Comparison of ENCODE assay signal across 22 mouse cellular contexts in genomic region chr1:192392232-192392631, GRCm38 (mm10).
DNase-seq lines count a peak whose midpoint lies in the region; ATAC-seq and TF ChIP-seq lines count a peak whose summit lies in the region.
"Had no signal": no experiment of that assay in that cellular context is flagged by ENCODE, and none has a peak within 500 bp of the region (broad histone marks: within the 10 kb centered on the region; RNA-seq: fewer than 3 reads in every experiment).

No protein-coding gene starts in this region.

- no peaks in the 10 kb centered on the region for H3K36me3 ChIP-seq in heart, embryonic 10.5 days
- no peaks in the 10 kb centered on the region for H3K36me3 ChIP-seq in liver, adult 2 months (ENCODE audit: control insufficient read depth, insufficient read depth, low read length)
- H3K36me3 ChIP-seq in liver, embryonic 11.5 days (ENCODE audit: control insufficient read depth, insufficient read depth, low read length) = no peaks in the 10 kb centered on the region
- H3K36me3 ChIP-seq in stomach, embryonic 16.5 days (ENCODE audit: control insufficient read depth, insufficient read depth, low read length) = no peaks in the 10 kb centered on the region
- H3K36me3 ChIP-seq in stomach, postnatal 0 days (ENCODE audit: control insufficient read depth, insufficient read depth, low read length) = no peaks in the 10 kb centered on the region
- H3K36me3 ChIP-seq: embryonic facial prominence, embryonic 10.5 days; embryonic facial prominence, embryonic 12.5 days; G1E had no signal

- TF ChIP-seq CTCF in liver, adult 2 months (IDR thresholded peaks at IDR 0.05; ENCODE audit: low read depth, low read length) = no peak
- no peak for TF ChIP-seq CTCF in stomach, postnatal 0 days (IDR thresholded peaks at IDR 0.05; ENCODE audit: low read depth)

- no peak for TF ChIP-seq POLR2A in liver, adult 2 months (IDR thresholded peaks at IDR 0.05; ENCODE audit: extremely low read depth, insufficient read depth, low read length)

- no peaks in the 10 kb centered on the region for H3K27me3 ChIP-seq in heart, embryonic 10.5 days (ENCODE audit: insufficient read depth, poor library complexity, severe bottlenecking)
- peaks cover 10% of the 10 kb centered on the region; the same call in 1 of the 2 replicates for H3K27me3 ChIP-seq in liver, adult 2 months (ENCODE audit: control insufficient read depth, insufficient read depth, low read length)
- peaks cover 3% of the 10 kb centered on the region; the same call in 1 of the 2 replicates for H3K27me3 ChIP-seq in liver, embryonic 11.5 days (replicated peaks; ENCODE audit: control insufficient read depth, insufficient read depth, low read length)
- no peaks in the 10 kb centered on the region for H3K27me3 ChIP-seq in stomach, embryonic 16.5 days (ENCODE audit: control insufficient read depth, insufficient read depth, low read length)
- H3K27me3 ChIP-seq in stomach, postnatal 0 days (ENCODE audit: control insufficient read depth, insufficient read depth, low read length) = no peaks in the 10 kb centered on the region
- H3K27me3 ChIP-seq: embryonic facial prominence, embryonic 12.5 days; forebrain, embryonic 13.5 days; Patski had no signal

- H3K9me3 ChIP-seq in heart, embryonic 10.5 days = no peaks in the 10 kb centered on the region
- H3K9me3 ChIP-seq in liver, embryonic 11.5 days (ENCODE audit: control insufficient read depth, low read length) = no peaks in the 10 kb centered on the region
- no peaks in the 10 kb centered on the region for H3K9me3 ChIP-seq in stomach, embryonic 16.5 days (replicated peaks; ENCODE audit: control insufficient read depth, low read length)
- H3K9me3 ChIP-seq in stomach, postnatal 0 days (ENCODE audit: control insufficient read depth, low read length) = no peaks in the 10 kb centered on the region
- H3K9me3 ChIP-seq: embryonic facial prominence, embryonic 10.5 days; embryonic facial prominence, embryonic 12.5 days; forebrain, embryonic 13.5 days had no signal

- WGBS in heart, embryonic 10.5 days = 82% methylated on average over 2 of the region's 2 CpGs
- WGBS in liver, adult 2 months = 19% methylated on average over 2 of the region's 2 CpGs
- 65% methylated on average over 2 of the region's 2 CpGs for WGBS in liver, embryonic 11.5 days
- WGBS in stomach, embryonic 16.5 days = 52% methylated on average over 2 of the region's 2 CpGs
- WGBS in stomach, postnatal 0 days = 60% methylated on average over 2 of the region's 2 CpGs

- H3K27ac ChIP-seq in heart, embryonic 10.5 days = no peak overlapping the region
- no peak overlapping the region for H3K27ac ChIP-seq in liver, adult 2 months (replicated peaks; ENCODE audit: insufficient read depth, low read depth, low read length)
- no peak overlapping the region for H3K27ac ChIP-seq in liver, embryonic 11.5 days (ENCODE audit: low read depth, low read length)
- H3K27ac ChIP-seq in stomach, embryonic 16.5 days (ENCODE audit: low read length) = no peak overlapping the region
- no peak overlapping the region for H3K27ac ChIP-seq in stomach, postnatal 0 days (replicated peaks)
- H3K27ac ChIP-seq: embryonic facial prominence, embryonic 10.5 days; embryonic facial prominence, embryonic 12.5 days; forebrain, embryonic 13.5 days had no signal

- peak; percentile 2 for DNase-seq in heart, adult 11 months
- no peak for DNase-seq in heart, embryonic 10.5 days (ENCODE audit: low spot score)
- DNase-seq in liver, adult 2 months (ENCODE audit: extremely low read depth, low read depth, low spot score) = peak; percentile 53
- no peak for DNase-seq in liver, embryonic 11.5 days (ENCODE audit: low spot score)
- no peak for DNase-seq in stomach, postnatal 0 days (ENCODE audit: low spot score)
- no peak for DNase-seq in layer of hippocampus, postnatal 14 days (ENCODE audit: low spot score in 2 of 2)
- DNase-seq: adrenal gland, adult 8-10 months; adrenal gland, postnatal 14 days; adrenal gland, postnatal 36 days; B cell, adult 2 months; cerebellum, adult 11-12 months; cerebellum, adult 2 months; cerebellum, postnatal 10 days; cerebellum, postnatal 25 days had no signal

- 0 out of 2 replicates have a peak, but pooled peaks cover 3% of the 10 kb centered on the region for H3K4me1 ChIP-seq in heart, embryonic 10.5 days
- H3K4me1 ChIP-seq in liver, adult 2 months (ENCODE audit: control insufficient read depth, insufficient read depth, low read length) = peaks cover 2% of the 10 kb centered on the region; the same call in 1 of the 2 replicates
- no peaks in the 10 kb centered on the region for H3K4me1 ChIP-seq in liver, embryonic 11.5 days (replicated peaks; ENCODE audit: control insufficient read depth, insufficient read depth, low read length)
- H3K4me1 ChIP-seq in stomach, embryonic 16.5 days (ENCODE audit: control insufficient read depth, insufficient read depth, low read length) = no peaks in the 10 kb centered on the region
- H3K4me1 ChIP-seq in stomach, postnatal 0 days (replicated peaks; ENCODE audit: control insufficient read depth, insufficient read depth) = 0 out of 2 replicates have a peak, but pooled peaks cover 3% of the 10 kb centered on the region
- H3K4me1 ChIP-seq: embryonic facial prominence, embryonic 10.5 days; embryonic facial prominence, embryonic 12.5 days; forebrain, embryonic 13.5 days had no signal

- no peak for TF ChIP-seq EP300 in stomach, postnatal 0 days (optimal IDR thresholded peaks at IDR 0.05)

- H3K4me2 ChIP-seq in liver, embryonic 11.5 days = no peak overlapping the region
- no peak overlapping the region for H3K4me2 ChIP-seq in stomach, embryonic 16.5 days (ENCODE audit: low read depth, low read length)
- no peak overlapping the region for H3K4me2 ChIP-seq in stomach, postnatal 0 days (replicated peaks; ENCODE audit: low read depth)
- H3K4me2 ChIP-seq: embryonic facial prominence, embryonic 12.5 days; forebrain, embryonic 13.5 days had no signal

- no peak overlapping the region for H3K4me3 ChIP-seq in heart, embryonic 10.5 days
- no peak overlapping the region for H3K4me3 ChIP-seq in liver, adult 2 months (ENCODE audit: insufficient read depth, low read depth, low read length)
- H3K4me3 ChIP-seq in liver, embryonic 11.5 days (ENCODE audit: low read depth, low read length) = no peak overlapping the region
- no peak overlapping the region for H3K4me3 ChIP-seq in stomach, embryonic 16.5 days (replicated peaks; ENCODE audit: low read length)
- no peak overlapping the region for H3K4me3 ChIP-seq in stomach, postnatal 0 days (ENCODE audit: low read depth, low read length)
- H3K4me3 ChIP-seq: embryonic facial prominence, embryonic 10.5 days; embryonic facial prominence, embryonic 12.5 days; forebrain, embryonic 13.5 days had no signal

- no peak overlapping the region for H3K9ac ChIP-seq in liver, adult 2 months (ENCODE audit: low read depth, low read length)
- no peak overlapping the region for H3K9ac ChIP-seq in liver, embryonic 11.5 days (ENCODE audit: low read depth, low read length)
- H3K9ac ChIP-seq in stomach, embryonic 16.5 days (ENCODE audit: low read length) = no peak overlapping the region
- no peak overlapping the region for H3K9ac ChIP-seq in stomach, postnatal 0 days (ENCODE audit: low read length)
- H3K9ac ChIP-seq: embryonic facial prominence, embryonic 12.5 days; forebrain, embryonic 13.5 days had no signal

- ATAC-seq in liver, embryonic 11.5 days (replicated peaks; ENCODE audit: low FRiP score) = no peak
- ATAC-seq in stomach, embryonic 16.5 days (ENCODE audit: insufficient read depth, low FRiP score) = 0 out of 2 replicates have a peak, but pooled peaks have one; percentile 40
- no peak for ATAC-seq in stomach, postnatal 0 days (ENCODE audit: low FRiP score, low TSS enrichment)
- ATAC-seq: activated CD4-positive, CD25-positive, alpha-beta regulatory T cell, adult 4 months; CD4-positive, CD25-positive, alpha-beta regulatory T cell, adult 4 months; forebrain, embryonic 13.5 days; Patski had no signal

- H3K79me2 ChIP-seq in liver, adult 2 months (ENCODE audit: control insufficient read depth, insufficient read depth, low read length) = no peaks in the 10 kb centered on the region

Comparison
In these comparisons a context has a peak if more than half of its experiments do, and no peak if none do; other contexts are left out.
1. DNase-seq: peak in heart, adult 11 months (single experiment) and liver, adult 2 months (single experiment); none in heart, embryonic 10.5 days (single experiment), liver, embryonic 11.5 days (single experiment), stomach, postnatal 0 days (single experiment) and layer of hippocampus, postnatal 14 days (0 of 2).